Mouse (Mus musculus) gastrocnemius, postnatal 36 days (tissue): ENCODE data around the gene B020031M17Rik. TPM values are rescaled to one million over a fixed set of nuclear protein-coding genes. Genes with fewer than 3 reads are reported as not detected.
"Not testable (repeated sequence)": the region's sequence is repeated elsewhere in the genome, so short reads cannot be mapped to it uniquely, and the experiment has no call there.

Source experiments
- DNase-seq, 2 experiments: peaks; one replicate each; pipeline ENCODE4 v3.0.0; 2022
- intact Hi-C: fragments of 180-260 bp; cut with DNase I; formaldehyde crosslinking; loops from one replicate; pipeline ENCODE4 v1.15.1; 2025
- long read RNA-seq, 2 experiments: library from polyadenylated mRNA; stranded (forward); transcript quantifications; one replicate each; pipeline ENCODE4 v2.0.0; 2021
- total RNA-seq, 2 experiments: library from RNA; stranded (reverse); gene quantifications; 2 replicates each; pipeline ENCODE4 v1.2.3; 2021

The B020031M17Rik gene
- total RNA-seq, result not detected
- long read RNA-seq, experiment 1, result 0 reads
- long read RNA-seq, experiment 2, result 0 reads

DNA sequence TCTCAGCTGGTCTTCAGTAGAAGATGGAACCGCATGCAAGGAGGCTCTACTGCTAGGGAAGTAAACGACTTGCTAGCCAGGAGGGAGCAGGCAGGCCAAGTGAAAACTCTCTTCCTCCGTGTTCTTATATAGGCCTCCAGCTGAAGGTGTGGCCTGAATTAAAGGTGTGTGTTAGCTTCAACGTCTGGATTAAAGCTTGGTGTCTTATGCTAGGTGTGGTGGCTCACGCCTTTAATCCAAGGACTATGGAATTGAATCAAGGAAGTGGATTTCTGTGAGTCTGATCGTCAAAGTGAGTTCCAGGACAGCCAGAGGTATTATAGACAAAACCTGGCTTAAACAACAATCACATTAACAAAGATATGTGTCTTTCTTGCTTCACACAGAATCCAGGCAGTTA lies at the start of gene B020031M17Rik:
TSS of gene B020031M17Rik (minus strand) at position 101 of the 400 bp plus-strand sequence.
- intact Hi-C loops, DNase-seq: not testable (repeated sequence)

DNA sequence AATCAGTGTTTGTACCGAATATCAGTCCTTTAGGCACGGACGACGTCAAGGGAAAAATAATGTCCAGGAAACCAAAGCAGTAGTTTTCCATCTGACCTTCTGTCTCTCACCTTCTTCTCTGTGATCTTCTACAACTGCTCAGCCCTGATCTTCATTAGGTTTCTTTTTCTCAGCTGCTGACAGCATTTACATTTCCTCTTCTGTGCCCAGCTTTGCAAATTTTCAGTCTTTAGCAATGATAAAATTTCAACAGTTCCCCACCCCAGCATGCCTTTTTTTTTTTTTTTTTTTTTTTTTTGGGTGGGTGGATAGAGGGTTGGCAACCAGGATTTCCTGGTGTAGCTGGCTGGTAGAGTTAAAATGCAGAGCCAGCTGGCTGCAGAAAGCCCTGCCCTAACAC lies 48.6 kb upstream of the B020031M17Rik start:
- intact Hi-C loops, DNase-seq: not testable (repeated sequence)

DNA sequence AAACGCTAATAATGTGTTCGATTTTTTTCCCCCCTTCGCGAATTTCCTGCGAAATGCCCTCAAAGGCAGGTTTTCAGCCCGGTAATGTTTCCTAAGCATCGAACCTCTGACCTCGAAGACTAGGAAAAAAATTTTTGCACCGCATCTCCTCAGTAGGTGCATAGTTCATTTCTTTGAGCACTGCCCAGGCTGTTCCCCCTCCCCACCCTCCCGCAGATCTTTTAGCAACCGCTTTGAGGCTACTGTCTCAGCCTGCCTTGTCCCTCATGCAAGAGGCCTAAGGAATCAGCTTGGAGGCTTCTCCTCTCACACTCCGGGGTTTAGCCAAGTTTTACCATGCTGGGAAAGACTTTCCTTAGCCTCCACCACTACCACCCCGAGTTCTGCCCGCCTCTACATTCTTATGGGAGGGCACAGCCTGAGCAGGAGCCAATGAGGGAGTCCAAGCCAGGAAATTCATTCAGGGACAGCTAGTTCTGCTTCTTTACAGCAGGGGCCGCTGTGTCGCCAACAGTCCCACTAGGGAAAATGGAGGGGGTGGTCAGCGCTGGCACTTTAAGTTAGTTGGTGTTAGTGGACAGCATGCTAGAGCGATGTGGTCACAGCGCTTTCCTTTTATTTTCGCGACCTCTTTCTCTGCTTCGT lies 48.0 kb upstream of the B020031M17Rik start:
- intact Hi-C loops, DNase-seq: not testable (repeated sequence)

DNA sequence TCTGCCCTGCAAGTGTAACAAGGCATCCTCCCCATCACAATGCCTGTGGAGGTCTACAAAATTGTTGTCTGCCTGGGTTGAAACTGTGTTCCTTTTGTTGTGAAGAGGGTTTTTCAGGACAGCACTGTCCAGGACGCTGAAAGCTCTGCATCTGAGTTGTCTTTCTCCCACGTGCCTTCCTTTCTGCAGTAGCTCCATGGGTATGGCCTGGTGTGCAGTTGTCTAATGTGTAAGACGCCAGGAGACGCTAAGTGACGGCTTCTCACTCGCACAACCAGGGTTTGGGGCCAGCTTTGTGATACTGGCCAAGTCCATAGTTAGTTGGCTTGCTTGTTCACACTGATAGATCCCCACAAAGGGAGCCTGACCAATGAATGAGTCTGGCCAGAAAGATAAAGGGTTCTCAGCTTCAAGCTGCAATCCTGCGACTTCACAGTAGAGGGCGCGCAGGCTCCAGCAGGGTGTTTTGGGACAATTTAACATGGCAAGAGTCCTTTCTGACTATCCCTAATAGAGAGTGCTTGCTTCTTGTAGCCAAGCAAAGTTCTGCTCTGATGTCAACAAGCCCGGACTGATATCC lies 41.4 kb upstream of the B020031M17Rik start:
- intact Hi-C loops, DNase-seq: not testable (repeated sequence)

DNA sequence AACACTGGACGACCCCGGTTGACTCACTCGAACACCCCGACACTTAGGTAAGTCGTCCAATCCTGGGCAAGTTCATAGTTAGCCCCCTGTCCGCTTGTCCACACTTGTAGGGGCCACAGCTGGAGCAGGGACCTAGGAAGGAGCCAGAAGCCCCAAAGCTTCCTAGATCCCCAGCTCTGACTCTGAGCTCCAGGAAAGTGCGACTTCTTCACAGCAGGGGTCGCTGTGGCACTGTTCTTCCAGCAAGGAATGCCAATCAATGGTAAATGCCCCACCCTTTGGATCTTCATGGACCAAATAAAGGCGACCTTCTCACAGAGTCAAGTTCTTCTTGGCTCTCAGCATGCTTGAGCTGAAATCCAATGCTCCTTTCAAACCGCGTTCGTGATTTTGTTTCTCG lies 40.7 kb upstream of the B020031M17Rik start:
- intact Hi-C loops, DNase-seq: not testable (repeated sequence)

DNA sequence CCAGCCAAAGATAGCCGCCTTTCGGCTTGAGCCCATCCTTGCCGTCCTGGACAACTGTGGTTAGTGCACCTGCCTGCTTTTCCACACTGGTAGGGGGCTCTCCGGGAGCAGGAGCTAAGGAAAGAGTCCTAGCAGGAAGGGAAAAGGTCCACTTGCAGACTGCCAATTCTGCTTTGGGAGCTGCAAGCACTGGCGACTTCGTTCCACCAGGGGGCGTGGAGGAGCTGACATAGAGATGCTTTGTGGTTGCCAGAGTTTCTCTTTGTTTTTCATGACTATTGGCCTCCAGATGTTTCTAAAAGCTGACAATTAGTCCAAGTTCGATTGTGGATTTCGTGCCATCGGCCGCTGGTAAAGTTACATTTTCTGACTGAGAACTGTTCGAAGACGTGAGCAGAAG lies 18.6 kb upstream of the B020031M17Rik start:
- DNase-seq, intact Hi-C loops: not testable (repeated sequence)

DNA sequence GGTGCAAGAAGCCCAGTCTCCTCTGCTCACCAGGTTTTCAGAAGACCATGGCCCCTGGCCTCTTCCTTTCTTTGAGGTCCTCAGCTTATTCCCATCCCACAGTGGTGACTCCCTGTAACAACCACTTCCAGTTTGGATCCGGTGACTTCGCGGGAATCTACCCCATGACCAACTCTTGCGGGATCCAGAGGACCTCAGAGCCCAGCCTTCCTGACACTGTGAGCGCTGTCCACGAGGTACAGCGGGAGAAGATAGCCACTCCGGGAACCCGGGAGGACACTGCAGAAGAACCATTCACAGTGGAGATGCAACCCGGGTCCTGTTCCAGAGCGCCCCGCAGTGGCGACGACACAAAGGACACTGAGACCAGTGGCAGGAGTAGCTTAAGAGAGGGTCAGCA lies 17.6 kb upstream of the B020031M17Rik start:
- DNase-seq, intact Hi-C loops: not testable (repeated sequence)

DNA sequence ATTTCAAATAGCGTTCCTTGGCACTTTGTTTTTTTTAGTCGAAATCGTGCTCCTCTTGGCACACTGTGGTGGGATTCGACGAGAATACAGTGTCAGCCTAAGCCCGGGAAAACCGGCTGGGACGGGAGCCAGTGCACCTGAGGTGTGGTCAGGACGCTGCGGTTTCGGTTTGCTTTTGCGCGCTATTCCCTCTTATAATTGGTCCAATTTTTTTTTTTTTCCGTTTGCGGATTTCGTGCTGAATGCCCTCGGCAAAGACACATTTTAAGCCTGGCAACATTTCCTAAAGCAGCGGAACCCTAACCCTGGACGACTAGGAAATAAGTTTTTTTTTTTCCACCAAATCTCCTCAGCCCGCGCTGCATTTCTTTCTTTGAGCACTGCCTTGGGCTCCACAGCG lies 15.4 kb upstream of the B020031M17Rik start:
- peak in 1 of 2 experiments; percentile 3 for DNase-seq
- intact Hi-C loops, result not testable (repeated sequence)

DNA sequence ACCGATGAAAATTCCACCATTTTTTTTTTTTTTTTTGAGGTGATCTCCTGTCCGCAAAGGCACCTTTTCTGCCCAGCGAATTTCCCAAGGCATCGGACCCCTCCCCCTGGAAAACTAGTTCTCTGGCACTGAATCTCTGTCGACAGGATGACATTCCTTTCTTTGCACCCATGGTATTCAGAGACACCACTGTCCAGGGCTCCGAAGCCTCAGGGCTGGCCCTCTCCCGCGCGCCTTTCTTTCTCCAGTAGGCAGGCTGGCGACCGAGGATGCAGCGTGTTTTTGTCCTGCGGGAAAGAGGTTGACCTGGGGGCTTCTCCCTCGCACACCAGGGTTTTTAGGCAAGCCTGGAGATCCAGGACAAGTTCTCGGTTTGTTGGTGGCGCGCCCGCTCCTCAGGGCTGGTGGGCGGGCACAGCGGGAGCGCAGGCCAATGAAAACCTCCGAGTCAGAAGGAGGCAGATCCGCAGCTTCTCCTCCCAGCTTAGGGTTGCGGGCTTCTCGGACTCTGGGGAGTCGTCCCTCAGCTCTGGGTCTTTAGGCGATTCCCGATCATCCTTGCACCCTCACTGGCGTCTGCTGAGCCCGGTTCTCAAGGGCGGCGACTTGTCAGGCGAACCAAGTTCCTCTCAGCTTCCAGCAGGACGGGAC lies 14.8 kb upstream of the B020031M17Rik start:
- intact Hi-C loops, DNase-seq: not testable (repeated sequence)

DNA sequence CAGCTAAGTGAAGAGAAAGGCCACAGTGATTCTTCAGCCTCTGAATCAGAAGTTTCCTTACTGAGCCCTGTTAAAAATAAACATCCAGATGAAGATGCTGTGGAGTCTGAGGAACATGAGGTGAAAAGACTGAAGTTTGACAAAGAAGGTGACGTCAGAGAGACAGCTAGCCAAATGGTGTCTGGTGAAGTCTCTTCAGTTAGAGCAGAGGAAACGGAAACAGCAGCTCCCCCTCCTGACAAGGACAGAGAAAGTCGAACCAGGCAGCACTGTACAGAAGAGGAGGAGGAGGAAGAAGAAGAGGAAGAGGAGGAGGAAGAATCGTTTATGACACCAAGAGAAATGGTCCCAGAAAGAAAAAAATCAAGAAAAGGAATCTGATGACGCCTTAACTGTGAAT lies 12.2 kb upstream of the B020031M17Rik start:
- DNase-seq, intact Hi-C loops: not testable (repeated sequence)

DNA sequence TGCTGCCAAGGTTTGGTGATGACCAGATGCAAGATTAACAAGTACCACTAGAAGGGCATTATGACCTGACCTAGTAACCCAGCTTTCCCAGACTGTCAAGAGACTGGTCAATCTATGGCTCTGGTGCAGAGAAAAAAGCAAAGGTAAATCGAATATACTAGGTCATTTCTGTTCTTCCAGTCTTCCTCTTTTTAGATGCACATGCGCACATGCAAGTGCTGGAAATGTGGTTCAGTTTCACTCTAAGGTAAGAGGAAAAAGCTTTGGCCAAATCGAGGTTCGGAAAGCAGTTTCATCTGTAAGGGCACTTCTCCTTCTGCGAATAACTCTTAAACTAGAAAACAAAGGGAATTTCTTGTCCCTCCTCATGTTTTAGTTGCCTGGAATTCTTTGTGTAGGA lies 5.0 kb upstream of the B020031M17Rik start:
- intact Hi-C loops, DNase-seq: not testable (repeated sequence)

DNA sequence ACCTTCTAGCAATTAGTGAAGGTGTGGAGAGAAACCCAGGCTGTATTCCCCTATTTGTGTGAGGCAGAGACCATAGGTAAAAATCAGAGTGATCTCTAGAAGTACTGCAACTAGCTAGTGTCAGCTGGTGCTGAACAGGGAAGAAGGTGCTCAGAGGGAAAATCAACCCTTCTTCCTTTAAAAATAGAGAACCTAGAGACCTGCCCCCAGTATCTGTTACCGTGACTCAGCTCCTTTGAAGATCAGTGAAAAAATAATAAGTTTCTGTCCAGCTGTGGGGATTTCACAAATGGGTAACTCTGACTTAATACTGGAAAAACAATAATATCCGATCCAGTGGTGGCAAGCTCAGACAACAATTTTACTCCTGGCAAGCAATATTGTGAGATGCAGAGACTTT lies 4.5 kb upstream of the B020031M17Rik start:
- intact Hi-C loops, result not testable (repeated sequence)

DNA sequence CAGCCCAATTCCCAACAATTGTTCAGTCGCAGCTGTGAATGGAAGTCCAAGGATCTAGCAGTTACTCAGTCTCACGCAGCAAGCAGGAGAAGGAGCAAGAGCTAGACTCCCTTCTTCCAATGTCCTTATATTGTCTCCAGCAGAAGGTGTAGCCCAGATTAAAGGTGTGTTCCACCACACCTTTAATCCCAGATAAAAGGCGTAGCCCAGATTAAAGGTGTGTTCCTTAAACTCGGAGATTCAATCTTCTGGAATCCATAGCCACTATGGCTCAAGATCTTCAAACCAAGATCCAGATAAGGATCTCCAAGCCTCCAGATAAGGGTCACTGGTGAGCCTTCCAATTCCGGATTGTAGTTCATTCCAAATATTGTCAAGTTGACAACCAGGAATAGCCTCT lies 21.4 kb downstream of the B020031M17Rik start, which contains the start of gene Gm21761:
TSS of gene Gm21761 (minus strand) at position 101 of the 400 bp plus-strand sequence.
- DNase-seq, intact Hi-C loops: not testable (repeated sequence)

More for the DNA sequence above, 4.5 kb upstream of the B020031M17Rik start:
- not testable (repeated sequence) for DNase-seq

DNA sequence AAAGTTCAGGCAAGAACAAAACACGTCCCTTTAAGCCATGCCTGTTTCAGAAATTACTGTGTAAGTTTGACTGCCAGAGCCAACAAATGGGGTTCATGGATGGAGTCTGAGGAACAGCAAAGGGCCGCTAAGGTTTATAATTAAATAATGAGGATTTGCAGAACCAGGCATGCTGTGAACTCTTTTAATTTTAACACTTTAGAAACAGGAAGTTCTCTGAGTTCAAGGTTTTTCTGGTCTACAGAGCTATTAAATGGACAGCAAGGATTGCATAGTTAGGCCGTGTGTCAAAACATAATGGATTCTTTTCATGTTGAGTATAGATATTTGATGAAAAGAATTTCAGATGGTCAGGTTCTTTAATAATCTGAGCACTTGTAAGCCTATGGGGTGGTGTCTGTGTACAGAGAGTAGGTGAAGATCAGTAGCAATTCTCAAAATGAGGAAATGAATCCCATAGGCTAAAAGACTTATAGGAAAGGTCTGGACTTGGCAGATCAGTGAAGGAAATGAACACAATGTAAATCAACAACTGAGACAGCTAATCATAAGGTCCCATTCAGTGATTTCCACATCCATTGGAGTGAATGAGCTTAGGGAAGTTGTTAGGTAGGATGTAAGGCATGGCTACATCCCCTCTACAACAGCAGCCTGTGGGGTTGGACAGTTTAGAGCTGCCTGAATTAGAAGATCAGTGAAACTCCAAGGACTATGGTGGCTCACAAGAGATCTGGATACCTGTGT lies 25.8 kb downstream of the B020031M17Rik start:
- DNase-seq, intact Hi-C loops: not testable (repeated sequence)

DNA sequence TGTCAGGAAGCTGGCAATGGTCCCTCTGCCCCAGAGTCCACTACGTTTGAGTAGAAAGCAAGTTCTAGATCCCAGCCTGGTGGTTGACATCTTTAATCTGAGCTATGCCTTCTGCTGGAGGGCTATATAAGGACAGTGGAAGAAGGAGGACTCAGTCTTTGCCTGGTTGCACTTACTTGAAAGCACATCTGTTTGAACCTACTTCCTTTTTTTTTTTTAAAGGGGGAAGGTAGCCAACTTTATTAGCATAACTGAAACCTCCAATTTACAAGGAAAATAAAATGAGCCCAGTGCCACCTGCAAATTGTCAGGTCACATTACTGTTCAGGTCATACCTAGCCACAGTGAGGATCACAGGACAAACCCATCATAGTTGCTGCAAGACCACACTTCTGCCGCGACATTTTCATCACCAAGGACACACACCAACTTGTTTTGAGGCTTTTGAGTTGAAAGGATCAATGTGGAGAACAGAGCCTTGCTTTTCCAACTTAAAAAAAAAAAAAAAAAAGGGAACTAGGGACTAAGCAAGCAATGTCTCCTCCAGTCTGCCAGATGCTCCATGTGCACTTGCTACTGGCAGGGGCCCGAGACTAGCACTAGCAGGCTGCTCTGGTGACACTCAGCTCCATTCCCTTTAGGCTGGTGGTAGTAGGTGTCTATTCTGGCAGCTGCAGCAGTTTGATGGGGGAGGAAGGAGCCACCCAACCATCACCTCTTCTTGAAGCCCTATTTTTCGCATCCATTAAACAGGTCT lies 33.5 kb downstream of the B020031M17Rik start:
- intact Hi-C loops, DNase-seq: not testable (repeated sequence)

DNA sequence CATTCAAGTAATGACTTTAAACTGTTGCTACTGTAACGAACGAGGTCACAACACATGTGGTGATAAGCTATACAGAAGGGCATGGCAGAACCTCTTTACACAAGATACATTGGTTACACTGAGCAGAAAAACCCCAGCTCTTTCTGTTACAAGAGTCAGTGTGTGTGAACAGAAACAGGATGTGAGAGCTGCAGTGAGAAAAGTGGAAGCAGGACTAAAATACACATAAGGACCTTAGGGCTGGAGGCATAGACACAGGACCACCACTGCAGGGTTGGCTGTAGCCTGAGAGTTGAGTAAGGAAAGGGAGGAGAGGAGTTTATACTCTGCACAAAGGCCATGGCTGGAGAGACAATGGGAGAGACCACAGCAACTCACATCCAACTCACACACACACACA lies 34.2 kb downstream of the B020031M17Rik start:
- intact Hi-C loops, DNase-seq: not testable (repeated sequence)
